Mouse (Mus musculus) stomach, postnatal 0 days (tissue): ENCODE measurements around the gene Sdf4. TPM values are rescaled to one million over a fixed set of nuclear protein-coding genes. Genes with fewer than 3 reads are reported as not detected.
A peak's percentile ranks its signal among the peaks of the same experiment; 100 is the strongest.

Experiments used
- ATAC-seq: fragments of 200-750 bp; cut with Nextera tagmentation; 2 replicates; pipeline ENCODE4 v1.8.0; 2017; ENCODE audit not compliant: low FRiP score, low TSS enrichment
- DNase-seq: peaks from one replicate; pipeline ENCODE4 v3.0.0-alpha.2; 2016; ENCODE audit warnings: low spot score
- H3K27ac ChIP-seq: fragments of 300-500 bp; sonication (generic); replicated peaks from 2 replicates; pipeline ENCODE4 v1.5.1; 2014; ENCODE audit warnings: mild to moderate bottlenecking, control low read depth
- H3K27me3 ChIP-seq: fragments of 300-500 bp; sonication (generic); 2 replicates; pipeline ENCODE4 v1.6.1; 2014; ENCODE audit warnings: low read length; ENCODE audit not compliant: control insufficient read depth, insufficient read depth
- H3K36me3 ChIP-seq: fragments of 300-500 bp; sonication (generic); 2 replicates; pipeline ENCODE4 v1.6.1; 2014; ENCODE audit warnings: low read length, mixed read lengths; ENCODE audit not compliant: control insufficient read depth, insufficient read depth
- H3K4me1 ChIP-seq: fragments of 300-500 bp; sonication (generic); replicated peaks from 2 replicates; pipeline ENCODE4 v1.6.1; 2014; ENCODE audit warnings: antibody characterized with exemption; ENCODE audit not compliant: control insufficient read depth, insufficient read depth
- H3K4me2 ChIP-seq: fragments of 300-500 bp; sonication (generic); replicated peaks from 2 replicates; pipeline ENCODE4 v1.6.1; 2014; ENCODE audit warnings: low read depth, mild to moderate bottlenecking, control low read depth, moderate library complexity
- H3K4me3 ChIP-seq: fragments of 300-500 bp; sonication (generic); 2 replicates; pipeline ENCODE4 v1.5.1; 2014; ENCODE audit warnings: low read depth, low read length, control low read depth
- H3K9ac ChIP-seq: fragments of 300-500 bp; sonication (generic); 2 replicates; pipeline ENCODE4 v1.6.1; 2014; ENCODE audit warnings: mild to moderate bottlenecking, low read length, control low read depth, mixed read lengths
- H3K9me3 ChIP-seq: fragments of 300-500 bp; sonication (generic); 2 replicates; pipeline ENCODE4 v1.6.1; 2016; ENCODE audit warnings: low read length; ENCODE audit not compliant: control insufficient read depth
- CTCF ChIP-seq: IDR thresholded peaks from 2 replicates; pipeline ENCODE4 v1.5.1; 2016; ENCODE audit warnings: antibody characterized with exemption, low read depth, mild to moderate bottlenecking, moderate library complexity
- EP300 ChIP-seq: optimal IDR thresholded peaks from 2 replicates; pipeline ENCODE3; 2016; ENCODE audit warnings: antibody characterized with exemption
- WGBS: fragments of 180-500 bp; shearing (Covaris S2); extraction: QIAGEN DNeasy Blood & Tissue Kit; methylation state at CpG from one replicate; pipeline ENCODE4 v1.1.7; 2014; 5-methylcytosine and 5-hydroxymethylcytosine counted together
- polyA plus RNA-seq: library from polyadenylated mRNA; unstranded; fragments of >200 nt; fragmentation: Nextera tagmentation; extraction: Ambion mirVana; gene quantifications from 2 replicates; pipeline ENCODE4 v1.2.1, GENCODE M21; 2015

Sdf4 gene
- polyA plus RNA-seq, 1 experiment from 2014 or later, result 129 TPM

DNA sequence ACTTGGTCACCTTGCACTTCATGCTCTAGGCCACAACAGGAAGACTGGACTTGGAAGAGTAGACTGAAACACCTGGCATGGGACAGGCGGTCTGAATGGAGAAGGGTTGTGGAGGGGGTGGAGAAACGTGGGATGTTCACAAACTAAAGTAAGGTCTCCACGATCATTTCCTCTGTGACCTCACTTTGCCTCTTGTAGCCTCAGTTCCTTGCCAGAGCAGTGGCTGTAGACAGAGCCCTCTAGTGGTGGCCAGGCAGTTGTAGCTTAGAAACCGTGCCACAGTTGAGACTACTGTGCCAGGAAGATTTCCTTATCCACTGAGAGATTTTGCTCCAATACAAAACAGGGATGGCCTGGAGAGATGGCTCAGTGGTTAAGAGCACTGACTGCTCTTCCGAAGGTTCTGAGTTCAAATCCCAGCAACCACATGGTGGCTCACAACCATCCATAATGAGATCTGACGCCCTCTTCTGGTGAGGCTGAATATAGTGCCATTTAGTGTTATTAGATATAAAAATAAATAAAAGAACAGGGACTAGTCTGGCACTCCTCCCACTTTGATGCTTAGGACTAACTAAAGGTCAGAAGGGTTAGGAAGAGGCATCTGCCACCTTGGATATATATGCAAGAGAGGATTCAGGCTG is 40.9 kb downstream of the Sdf4 start:
- Histone ChIP-seq H3K36me3 (no peaks in the 10 kb centered on the region), H3K4me2 (no peak overlapping the region), H3K27me3 (no peaks in the 10 kb centered on the region), H3K4me3 (no peak overlapping the region), H3K9me3 (no peaks in the 10 kb centered on the region), H3K4me1 (peaks cover 10% of the 10 kb centered on the region), H3K9ac (no peak overlapping the region), H3K27ac (no peak overlapping the region)
- DNase-seq (peak; percentile 47), ATAC-seq (0 out of 2 replicates have a peak, but pooled peaks have one; percentile 24)
- TF ChIP-seq EP300 (no peak), CTCF (peak; percentile 79)
- 35% methylated on average over 6 of the region's 6 CpGs for WGBS

DNA sequence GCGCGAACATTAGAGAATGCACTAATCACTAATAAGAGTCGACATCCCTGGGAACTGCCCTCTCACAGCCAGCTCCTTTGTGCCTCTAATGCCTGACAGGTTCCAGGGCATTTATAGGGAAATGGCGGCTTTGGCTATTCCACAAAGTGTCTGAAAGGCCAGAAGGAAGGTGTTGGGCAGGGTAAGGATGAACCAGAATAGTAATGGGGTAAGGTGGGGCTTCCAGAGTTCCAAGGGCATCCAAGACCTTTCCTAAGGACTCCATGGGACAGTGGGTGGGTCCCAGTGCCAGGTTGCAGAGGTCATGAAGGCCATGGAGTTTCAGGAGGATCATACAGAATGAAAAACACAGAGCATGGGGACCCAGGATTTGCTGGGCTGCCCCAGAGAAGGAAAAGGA is 41.6 kb downstream of the Sdf4 start:
- no peak for ATAC-seq
- Histone ChIP-seq H3K4me1 (peaks cover 10% of the 10 kb centered on the region), H3K36me3 (no peaks in the 10 kb centered on the region), H3K4me2 (no peak overlapping the region), H3K27ac (no peak overlapping the region), H3K4me3 (no peak overlapping the region), H3K27me3 (no peaks in the 10 kb centered on the region), H3K9ac (no peak overlapping the region), H3K9me3 (no peaks in the 10 kb centered on the region)
- 82% methylated on average over 4 of the region's 4 CpGs for WGBS
- DNase-seq, result no peak
- TF ChIP-seq CTCF (no peak), EP300 (no peak)

DNA sequence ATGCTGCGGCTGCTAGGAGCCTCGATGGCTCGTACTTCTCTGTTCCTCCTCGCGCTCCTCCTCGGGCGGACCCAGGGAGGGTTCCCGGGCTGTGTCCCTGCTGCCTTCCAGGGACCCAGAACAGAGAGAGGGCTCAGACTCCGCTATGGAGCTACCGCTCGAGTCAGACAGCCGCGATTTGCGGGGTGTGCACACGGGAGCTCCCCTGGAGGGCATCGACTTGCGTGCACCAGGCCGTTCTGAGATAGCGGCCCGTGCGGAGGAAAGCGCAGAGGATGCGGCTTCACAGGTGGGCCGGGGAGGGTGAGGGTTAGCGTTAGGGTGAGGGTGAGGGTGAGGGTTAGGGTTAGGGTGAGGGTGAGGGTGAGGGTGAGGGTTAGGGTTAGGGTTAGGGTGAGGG is 42.2 kb downstream of the Sdf4 start:
- no peak for ATAC-seq
- Histone ChIP-seq H3K9ac (no peak overlapping the region), H3K36me3 (no peaks in the 10 kb centered on the region), H3K4me2 (no peak overlapping the region), H3K27me3 (no peaks in the 10 kb centered on the region), H3K9me3 (no peaks in the 10 kb centered on the region), H3K4me1 (peaks cover 10% of the 10 kb centered on the region), H3K27ac (no peak overlapping the region), H3K4me3 (peak overlapping the region; percentile 8; the same call in 1 of the 2 replicates)
- no peak for TF ChIP-seq CTCF
- TF ChIP-seq EP300, result no peak
- 28% methylated on average over 25 of the region's 25 CpGs for WGBS
- DNase-seq, result no peak

DNA sequence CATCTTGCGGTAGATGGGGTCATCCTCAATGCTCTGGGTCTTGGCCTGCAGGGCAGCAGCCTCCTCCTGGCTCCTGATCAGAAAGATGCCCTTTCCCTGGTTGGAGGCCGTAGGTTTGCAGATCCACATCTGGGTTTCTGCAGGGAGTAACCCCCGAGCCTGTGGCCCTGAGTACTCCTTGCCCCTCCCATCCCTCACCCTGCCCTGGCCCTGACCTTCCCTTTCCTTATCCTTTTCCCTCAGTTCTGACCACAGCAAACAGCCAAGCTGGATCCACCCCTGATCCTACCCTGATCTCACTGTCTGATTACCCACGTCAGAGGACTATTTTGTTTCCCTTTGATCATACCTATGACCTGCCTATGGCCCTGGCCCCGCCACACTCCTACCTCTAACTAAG is 52.1 kb downstream of the Sdf4 start:
- Histone ChIP-seq H3K9ac (no peak overlapping the region), H3K27me3 (no peaks in the 10 kb centered on the region), H3K9me3 (no peaks in the 10 kb centered on the region), H3K4me1 (no peaks in the 10 kb centered on the region), H3K36me3 (no peaks in the 10 kb centered on the region), H3K27ac (no peak overlapping the region), H3K4me3 (no peak overlapping the region), H3K4me2 (no peak overlapping the region)
- 59% methylated on average over 5 of the region's 5 CpGs for WGBS
- ATAC-seq (peak; percentile 66), DNase-seq (no peak)
- no peak for TF ChIP-seq EP300
- TF ChIP-seq CTCF, result no peak

DNA sequence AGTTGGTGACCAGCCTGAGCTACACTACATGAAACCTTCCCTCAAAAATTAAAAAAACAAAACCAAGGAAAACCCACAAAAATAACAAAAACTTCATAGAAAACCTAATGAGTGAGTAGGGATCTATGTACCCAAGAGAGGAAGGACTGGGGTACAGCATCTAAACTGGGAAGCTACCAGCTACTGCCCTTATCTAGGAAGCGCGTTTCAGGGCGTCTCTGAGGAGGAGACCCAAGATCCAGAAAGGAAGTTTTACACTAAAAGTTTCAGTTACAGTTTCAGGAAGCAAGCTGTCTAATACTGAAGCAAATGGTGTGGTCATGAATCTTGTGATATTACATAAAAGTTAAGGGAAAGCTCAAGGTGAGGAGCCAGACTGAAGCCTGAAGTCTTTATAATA is 57.1 kb downstream of the Sdf4 start:
- H3K4me1 ChIP-seq, result no peaks in the 10 kb centered on the region
- DNase-seq, result no peak
- TF ChIP-seq EP300, result no peak
- TF ChIP-seq CTCF, result no peak
- no peak overlapping the region for H3K9ac ChIP-seq
- no peak overlapping the region for H3K27ac ChIP-seq
- ATAC-seq, result no peak
- no peak overlapping the region for H3K4me3 ChIP-seq
- WGBS, result 63% methylated on average over 3 of the region's 3 CpGs
- H3K27me3 ChIP-seq, result no peaks in the 10 kb centered on the region
- no peaks in the 10 kb centered on the region for H3K36me3 ChIP-seq
- no peaks in the 10 kb centered on the region for H3K9me3 ChIP-seq
- no peak overlapping the region for H3K4me2 ChIP-seq

DNA sequence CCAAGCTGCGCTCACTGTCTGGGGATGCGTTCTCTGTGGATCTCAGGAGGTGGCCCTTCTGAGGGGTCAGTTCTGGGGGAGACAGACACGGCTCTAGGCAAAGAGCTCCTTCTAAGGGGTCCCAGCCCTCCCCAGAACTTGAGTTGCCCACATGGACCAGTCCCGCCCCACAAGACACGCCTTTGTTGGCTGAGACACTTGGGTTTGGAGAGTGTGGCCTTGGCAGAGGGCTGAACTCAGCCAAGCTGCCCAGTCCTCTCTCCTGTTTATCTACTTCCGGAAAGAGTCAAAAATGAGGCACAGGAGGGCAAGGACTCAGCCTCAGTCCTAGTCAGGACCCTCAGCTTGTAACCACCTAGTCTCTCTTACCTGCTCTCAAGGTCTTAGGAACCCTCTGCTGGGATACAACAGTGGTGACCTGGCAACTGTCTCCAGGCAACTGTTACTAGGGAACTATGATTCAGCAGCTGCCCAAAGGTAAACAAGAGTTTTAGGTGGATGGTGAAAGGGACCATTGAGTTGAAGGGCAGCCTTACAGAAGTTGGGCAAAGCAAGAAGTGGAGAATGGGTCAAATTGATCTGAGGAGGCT is 57.8 kb downstream of the Sdf4 start:
- no peak for TF ChIP-seq EP300
- no peak for TF ChIP-seq CTCF
- Histone ChIP-seq H3K4me1 (no peaks in the 10 kb centered on the region), H3K27ac (no peak overlapping the region), H3K9ac (no peak overlapping the region), H3K36me3 (no peaks in the 10 kb centered on the region), H3K27me3 (no peaks in the 10 kb centered on the region), H3K4me3 (no peak overlapping the region), H3K4me2 (no peak overlapping the region), H3K9me3 (no peaks in the 10 kb centered on the region)
- 53% methylated on average over 6 of the region's 6 CpGs for WGBS
- DNase-seq, result peak; percentile 72
- peak; percentile 31; the same call in 1 of the 2 replicates for ATAC-seq
